Mouse (Mus musculus) NIH3T3 (cell line): ENCODE measurements around the gene Hexdc.
A peak's percentile ranks its signal among the peaks of the same experiment; 100 is the strongest.

Source experiments
- DNase-seq: peaks from one replicate; pipeline ENCODE4 v3.0.0-alpha.2; 2012; ENCODE audit warnings: low read depth

The Hexdc gene

DNA sequence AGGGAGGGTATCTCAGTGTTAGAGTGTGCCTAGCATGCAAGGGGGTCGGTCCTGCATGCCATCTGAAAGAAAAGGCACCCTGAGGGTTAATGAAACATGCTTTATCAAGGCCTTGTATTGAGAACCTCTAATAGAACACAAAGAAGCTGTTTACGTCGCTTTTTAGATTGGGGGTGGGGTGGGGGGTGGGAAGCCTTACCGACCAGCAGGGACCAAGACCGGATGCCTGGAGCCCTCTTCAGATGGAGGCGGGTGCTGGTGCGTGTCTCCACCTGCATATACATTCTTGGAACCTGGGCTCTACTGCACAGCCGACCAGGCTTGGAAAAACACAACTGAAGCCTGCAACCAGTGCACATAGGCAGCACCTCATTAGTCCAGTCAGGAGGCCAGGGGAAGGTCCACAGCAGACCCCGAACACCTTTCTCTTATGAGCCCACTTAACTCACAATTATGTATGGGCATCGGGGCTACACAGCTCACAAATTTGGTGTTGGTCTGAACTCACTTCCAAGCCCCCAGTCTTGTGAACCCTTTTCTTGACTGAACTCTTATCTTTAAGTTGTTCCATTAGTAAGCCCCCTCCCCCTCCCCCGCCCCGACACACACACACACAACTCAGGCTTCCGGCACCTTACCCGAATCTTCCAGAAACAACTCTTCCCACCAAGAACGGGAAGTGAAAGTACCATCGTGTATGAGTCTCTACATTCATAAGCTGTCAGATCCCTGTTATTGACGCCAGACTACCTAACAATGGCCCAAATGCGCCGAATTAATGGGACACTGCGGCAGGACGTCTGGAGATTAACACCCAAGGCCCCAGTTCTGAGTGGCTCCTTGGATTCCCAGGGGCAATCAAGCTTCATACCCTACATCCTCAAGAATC is 24.1 kb downstream of the Hexdc start:
- DNase-seq = no peak

GRCm38 (mm10) chr11:121229018-121229439 is 24.8 kb downstream of the Hexdc start, which contains the start of gene Cybc1:
Cybc1 (minus strand) TSS chr11:121229322.
- DNase-seq = peak; percentile 80

- DNase-seq = no peak
Observed at GRCm38 (mm10) chr11:121231191-121231590, 27.0 kb downstream of the Hexdc start.

DNA sequence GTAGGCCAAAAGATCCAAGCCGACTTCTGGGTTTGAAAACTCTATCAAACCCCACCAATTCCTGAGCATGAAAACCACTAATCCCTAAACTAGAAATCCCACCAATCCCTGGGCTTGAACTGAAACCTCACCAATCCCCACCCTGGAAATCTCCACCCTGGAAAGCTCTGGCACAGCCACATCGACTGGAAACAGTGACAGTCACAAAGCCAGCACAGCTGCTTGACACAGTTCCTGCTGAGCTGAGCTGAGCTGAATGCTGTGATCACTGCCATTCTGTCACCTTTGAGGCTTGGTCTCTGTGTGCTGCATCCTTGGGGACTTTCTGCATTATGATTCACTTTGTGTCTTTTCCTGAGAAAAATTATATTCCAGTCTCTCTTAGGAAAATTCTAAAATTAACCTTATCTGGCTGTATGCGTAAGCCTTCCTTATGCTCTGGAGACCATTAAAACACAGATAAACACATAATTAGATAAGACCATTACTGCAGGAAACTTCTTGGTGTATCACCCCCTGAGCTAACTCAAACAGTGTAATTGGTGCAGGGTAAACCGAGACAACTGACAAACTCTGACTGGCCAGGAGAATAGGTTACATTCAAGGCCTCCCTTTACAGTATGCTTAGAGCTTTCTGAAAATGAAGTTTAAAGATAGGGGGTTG is 27.5 kb downstream of the Hexdc start:
- DNase-seq = no peak

GRCm38 (mm10) chr11:121232706-121233105 is 28.5 kb downstream of the Hexdc start:
- no peak for DNase-seq

DNA sequence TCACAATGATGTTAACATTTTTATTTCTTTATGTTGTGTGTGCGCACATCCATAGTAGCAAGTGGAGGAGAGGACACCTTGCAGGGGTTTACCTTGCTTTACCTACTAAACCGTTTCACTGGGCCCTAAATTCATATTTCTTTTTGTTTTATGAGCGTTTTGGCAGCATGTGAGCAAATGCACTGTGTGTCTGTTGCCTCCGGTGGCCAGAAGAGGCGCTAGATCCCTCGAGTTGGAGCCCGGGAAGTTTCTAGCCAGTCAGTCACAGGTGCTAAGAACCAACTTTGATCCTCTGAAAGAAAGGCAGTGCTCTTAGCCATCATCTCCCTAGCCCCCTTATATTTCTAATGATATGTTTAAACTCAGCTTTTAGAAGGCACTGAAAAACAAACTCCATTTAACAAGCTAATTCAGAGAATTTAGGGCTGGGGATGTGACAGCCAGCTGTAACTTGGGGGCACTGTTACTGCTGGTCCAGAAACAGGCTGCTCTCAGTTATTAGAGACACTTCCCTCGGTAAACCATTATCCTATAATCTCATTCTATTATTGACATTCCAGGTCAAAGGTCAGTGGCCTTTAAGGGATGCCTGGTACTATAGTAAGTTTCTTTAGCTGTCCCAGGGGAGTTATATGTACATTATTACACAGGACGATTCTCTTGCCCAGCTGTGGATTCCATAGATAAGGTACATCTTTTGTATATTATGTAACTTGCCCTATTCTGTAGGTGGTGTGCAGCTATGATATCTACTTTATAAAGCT is 31.4 kb downstream of the Hexdc start:
- peak; percentile 68 for DNase-seq

DNA sequence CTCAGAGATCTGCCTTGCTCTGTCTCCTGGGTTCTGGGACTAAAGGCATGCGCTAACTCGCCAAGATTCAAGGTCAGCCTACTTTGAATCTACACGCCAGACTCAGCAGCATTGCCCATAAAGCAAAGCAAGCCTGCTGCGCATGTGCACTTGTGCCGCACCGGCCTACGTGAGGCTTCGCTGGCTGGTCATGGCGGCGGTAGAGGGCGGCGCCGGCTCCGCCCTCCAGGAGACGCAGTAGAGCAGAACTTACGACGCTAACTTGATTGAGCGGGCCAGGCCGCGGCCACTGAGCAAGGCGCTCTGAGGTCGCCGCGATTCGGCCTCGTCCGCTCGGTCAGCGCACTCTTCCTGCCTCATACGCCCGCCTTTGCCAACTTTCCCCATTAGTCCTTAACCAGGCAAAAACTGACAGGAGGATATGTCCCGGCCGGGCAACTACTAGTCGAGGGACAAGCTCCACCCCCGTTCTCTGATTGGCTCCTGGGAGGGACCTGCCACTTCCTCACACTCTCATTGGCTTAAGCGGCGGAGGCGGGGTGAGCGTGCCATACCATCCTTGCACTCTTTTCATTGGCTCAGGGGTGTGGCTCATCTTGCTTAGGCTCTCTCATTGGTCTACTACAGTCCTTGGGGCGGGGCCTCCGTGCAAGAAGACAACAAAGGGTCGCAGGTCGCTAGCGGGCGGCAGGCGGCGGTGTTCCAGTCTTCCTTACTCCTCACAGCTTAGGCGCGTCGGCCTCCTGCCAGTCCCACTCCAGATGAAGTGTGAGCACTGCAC is 32.5 kb downstream of the Hexdc start, which contains the start of gene Narf:
Narf (plus strand) TSS at position 690 of the 781 bp plus-strand sequence.
- peak; percentile 99 for DNase-seq

DNA sequence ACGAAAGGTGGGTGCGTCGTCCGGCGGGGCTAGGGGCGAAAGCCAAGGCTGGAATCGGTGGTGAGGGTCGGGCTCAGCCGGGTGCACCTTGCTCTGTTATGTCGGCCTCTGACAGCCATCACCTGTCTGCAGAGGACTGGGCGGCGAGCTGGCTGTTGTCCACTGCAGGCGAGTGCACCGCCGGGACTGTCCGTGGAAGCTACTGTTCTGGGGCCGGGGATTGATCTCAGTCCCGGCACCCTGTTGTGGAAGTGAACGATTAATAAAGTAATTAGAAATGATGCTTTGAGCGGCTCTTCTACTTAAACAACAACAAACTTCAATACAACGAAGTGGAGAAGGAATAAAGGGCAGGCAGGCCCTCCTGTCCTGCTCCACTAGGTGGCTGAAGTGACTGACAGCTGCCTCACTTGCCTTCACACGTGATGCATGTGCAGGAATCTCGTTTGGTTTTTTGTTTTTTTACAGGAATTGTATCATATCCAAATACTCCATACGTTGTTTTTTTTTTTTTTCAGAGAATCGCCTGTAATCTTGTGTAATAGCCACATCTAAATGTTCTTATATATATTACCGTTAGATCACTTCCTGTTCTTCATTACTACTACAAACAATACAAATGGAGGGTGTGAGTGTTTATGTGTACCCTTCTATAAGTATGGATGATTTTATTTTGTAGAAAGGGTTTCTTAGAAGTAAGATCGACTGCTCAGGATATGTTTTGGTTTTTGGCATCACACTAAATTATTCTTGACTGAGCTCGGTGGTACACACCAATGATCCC is 33.3 kb downstream of the Hexdc start:
- DNase-seq = peak; percentile 73

DNA sequence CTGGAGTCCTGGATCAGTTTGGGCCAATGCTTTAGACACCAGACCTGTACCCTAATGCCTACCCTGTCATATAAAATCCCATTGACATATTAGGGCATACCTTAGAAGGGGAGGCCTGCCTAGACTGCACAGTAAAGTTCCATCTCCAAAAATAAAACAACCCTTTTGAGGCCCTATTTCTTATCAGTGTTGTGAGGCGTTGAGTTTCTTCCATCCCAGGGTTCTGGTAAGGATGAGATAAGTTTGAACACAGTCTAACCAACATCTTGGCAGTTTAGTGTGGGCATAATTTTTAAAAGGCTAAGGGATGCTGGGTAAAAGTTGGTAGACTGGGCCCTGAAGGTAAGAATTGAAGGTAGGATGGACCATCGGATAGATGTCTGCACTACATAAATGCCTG is 35.4 kb downstream of the Hexdc start:
- no peak for DNase-seq

DNA sequence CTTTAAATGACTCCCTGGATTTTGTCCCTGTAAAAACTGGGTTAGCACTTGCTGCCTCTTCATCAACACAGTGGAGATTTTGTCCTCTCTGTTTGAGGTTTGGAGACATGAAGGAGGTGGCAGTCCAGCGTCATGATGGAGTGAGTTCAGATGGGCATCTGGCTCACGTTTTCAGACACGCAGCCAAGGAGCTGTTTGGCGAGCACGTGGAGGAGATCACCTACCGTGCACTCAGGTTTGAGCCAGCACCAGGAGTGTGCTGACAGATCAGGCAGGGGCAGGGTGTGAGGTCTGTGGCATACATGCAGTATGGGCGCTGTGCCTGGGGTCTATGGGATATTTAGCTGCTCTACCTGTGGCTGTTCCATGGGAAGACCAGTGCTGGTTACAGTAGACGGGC is 46.0 kb downstream of the Hexdc start:
- DNase-seq = no peak

DNA sequence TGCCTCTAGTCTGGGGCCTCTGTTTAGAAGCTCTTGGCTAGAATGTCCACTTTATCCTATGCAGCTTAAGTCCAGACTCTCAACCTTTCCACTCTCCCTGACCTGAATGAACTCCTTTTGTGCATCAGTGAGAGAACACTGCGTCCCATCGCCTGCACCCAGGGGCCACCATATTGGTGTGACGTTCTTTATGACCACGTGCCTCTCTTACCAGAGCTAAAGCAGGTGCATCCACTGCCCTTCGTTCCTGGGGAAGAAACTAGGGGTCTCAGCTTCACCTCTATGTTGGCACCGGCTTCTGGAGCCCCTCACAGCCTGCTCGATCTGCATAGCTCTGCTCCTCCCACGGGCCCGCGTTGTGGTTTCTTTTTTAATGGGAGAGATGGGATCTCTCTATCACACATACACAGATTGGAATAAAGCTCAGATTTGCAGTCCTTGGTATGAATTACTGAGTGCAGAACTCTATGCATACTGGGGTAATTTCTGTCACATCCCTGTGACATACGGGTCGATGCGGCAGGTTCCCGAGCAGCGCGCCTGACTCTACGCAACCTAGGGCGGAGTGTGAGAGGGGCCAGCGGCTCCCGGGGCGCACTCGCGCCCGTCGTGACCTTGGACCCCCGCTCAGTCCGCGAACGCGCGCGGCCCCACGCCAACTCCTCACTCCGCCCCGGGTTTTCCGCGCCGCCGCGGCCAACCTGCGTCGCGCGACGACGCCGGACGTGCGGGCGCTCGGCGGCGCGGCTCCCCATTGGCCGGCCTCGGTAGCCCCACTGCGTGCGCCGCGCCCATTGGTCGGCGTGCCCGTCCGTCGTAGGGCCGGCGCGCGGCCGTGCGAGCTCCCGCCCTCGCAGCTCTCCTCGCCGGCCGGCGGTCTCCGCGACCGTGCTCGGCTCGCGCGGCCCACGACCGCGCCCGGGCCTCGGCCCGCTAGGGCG is 55.2 kb downstream of the Hexdc start, which contains the start of gene Foxk2:
Foxk2 (plus strand) TSS at position 831 of the 941 bp plus-strand sequence.
- DNase-seq = peak; percentile 97

DNA sequence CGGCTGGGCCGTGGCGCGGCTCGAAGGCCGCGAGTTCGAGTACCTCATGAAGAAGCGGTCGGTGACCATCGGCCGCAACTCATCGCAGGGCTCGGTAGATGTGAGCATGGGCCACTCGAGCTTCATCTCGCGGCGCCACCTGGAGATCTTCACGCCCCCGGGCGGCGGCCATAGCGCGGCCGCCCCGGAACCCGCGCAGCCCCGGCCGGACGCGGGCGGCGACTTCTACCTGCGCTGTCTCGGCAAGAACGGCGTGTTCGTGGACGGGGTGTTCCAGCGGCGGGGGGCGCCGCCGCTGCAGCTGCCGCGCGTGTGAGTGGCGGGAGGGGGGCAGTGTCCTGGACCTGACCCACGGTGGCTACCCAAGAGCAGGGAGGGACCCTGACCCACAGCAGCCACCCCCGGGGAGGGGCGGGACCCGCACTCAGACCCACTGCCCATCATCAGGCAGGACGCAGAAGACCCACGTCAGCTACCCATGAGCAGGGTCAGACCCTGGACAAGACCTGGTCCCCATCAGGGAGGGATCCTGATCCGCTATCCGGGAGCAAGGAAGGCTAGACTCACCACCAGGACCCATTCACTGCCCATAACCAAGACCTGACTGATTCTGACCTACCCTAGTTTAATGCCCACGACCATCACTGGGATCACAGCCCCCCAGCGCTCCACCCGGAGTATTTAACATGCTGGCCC is 56.1 kb downstream of the Hexdc start:
- peak; percentile 41 for DNase-seq

DNA sequence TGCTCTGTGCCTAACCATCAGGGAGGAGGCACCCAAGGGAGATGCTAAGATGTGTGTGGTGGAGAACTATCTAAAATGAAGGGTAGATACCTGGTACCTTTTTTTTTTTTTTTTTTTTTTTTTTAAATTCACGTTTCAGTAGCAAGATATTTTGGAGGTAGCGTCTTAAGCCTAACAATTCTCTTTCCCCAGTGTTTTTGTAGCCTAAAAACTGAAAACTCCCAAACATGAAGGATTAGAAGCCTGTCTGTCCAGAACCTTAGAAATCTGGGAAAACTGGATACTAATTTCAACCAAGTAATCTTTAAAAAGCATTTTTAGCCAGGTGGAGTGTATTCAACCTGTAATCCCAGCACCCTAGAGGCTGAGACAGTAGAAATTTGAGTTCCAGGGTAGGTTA is 56.8 kb downstream of the Hexdc start:
- DNase-seq = no peak
